ENCODE assay signal across 8 mouse cellular contexts in the genomic region with DNA sequence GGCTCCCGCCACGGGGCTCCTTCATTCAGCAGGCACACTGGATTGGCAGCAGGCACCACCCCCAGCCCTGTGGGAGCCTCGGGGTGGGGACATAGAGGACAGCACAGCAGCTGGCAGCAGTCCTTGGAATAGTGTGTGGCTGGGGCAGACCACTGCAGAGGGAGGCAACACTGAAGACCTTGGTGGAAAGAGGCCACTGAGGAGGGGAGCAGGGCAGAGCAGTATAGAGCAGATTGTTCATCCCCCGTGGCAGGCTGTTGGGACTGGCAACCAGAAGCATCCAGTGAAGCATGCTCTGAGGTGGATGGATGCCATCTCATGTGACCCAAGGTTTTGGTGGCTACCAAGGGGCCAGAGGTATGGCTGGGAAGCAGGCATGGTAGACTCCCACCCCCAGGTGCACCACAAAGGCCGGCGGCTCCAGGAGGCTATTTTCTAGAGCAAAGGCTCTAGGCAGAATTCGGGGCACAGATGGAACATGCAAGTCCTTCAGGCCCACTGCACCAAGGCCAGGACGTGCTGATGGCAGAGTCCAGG. TPM values are rescaled to one million over a fixed set of nuclear protein-coding genes. Genes with fewer than 3 reads are reported as not detected.
DNase-seq lines count a peak whose midpoint lies in the region; ATAC-seq and TF ChIP-seq lines count a peak whose summit lies in the region.

No protein-coding gene starts in this region.

- WGBS in embryonic facial prominence, embryonic 11.5 days: 76% methylated on average over 8 of the region's 8 CpGs
- 77% methylated on average over 8 of the region's 8 CpGs for WGBS in embryonic facial prominence, embryonic 10.5 days
- 57% methylated on average over 8 of the region's 8 CpGs for WGBS in lung, postnatal 0 days
- 43% methylated on average over 8 of the region's 8 CpGs for WGBS in forebrain, embryonic 16.5 days
- WGBS in midbrain, embryonic 16.5 days: 56% methylated on average over 8 of the region's 8 CpGs

- H3K27ac ChIP-seq in embryonic facial prominence, embryonic 11.5 days (replicated peaks; ENCODE audit: low read depth, low read length): no peak overlapping the region
- H3K27ac ChIP-seq in embryonic facial prominence, embryonic 10.5 days (replicated peaks): no peak overlapping the region
- no peak overlapping the region for H3K27ac ChIP-seq in lung, postnatal 0 days (ENCODE audit: low read length)
- H3K27ac ChIP-seq in forebrain, embryonic 16.5 days (ENCODE audit: low read length): peak overlapping the region; percentile 52
- no peak overlapping the region for H3K27ac ChIP-seq in midbrain, embryonic 16.5 days (ENCODE audit: low read length)

- H3K4me2 ChIP-seq in embryonic facial prominence, embryonic 11.5 days (ENCODE audit: low read depth, low read length): no peak overlapping the region
- H3K4me2 ChIP-seq in lung, postnatal 0 days (replicated peaks; ENCODE audit: low read depth, low read length): no peak overlapping the region
- peak overlapping the region; percentile 11; the same call in 1 of the 2 replicates for H3K4me2 ChIP-seq in forebrain, embryonic 16.5 days (ENCODE audit: low read length)
- no peak overlapping the region for H3K4me2 ChIP-seq in midbrain, embryonic 16.5 days (ENCODE audit: low read length)

- TF ChIP-seq EP300 in lung, postnatal 0 days (IDR thresholded peaks at IDR 0.05): no peak

- no peak overlapping the region for H3K9ac ChIP-seq in embryonic facial prominence, embryonic 11.5 days (replicated peaks; ENCODE audit: low read length)
- no peak overlapping the region for H3K9ac ChIP-seq in lung, postnatal 0 days (replicated peaks; ENCODE audit: low read depth)
- 0 out of 2 replicates have a peak overlapping the region, but pooled peaks have one; percentile 18 for H3K9ac ChIP-seq in forebrain, embryonic 16.5 days (replicated peaks; ENCODE audit: low read depth, low read length)
- H3K9ac ChIP-seq in midbrain, embryonic 16.5 days (ENCODE audit: low read depth, low read length): no peak overlapping the region; the same call in 1 of the 2 replicates

- ATAC-seq in embryonic facial prominence, embryonic 11.5 days (replicated peaks; ENCODE audit: insufficient number of reproducible peaks, low FRiP score, low TSS enrichment, low read depth): peak; percentile 44; the same call in 1 of the 2 replicates
- ATAC-seq in lung, postnatal 0 days: no peak; the same call in 1 of the 2 replicates
- peak; percentile 94 for ATAC-seq in forebrain, embryonic 16.5 days
- peak; percentile 66 for ATAC-seq in midbrain, embryonic 16.5 days

- no peaks in the 10 kb centered on the region for H3K4me1 ChIP-seq in embryonic facial prominence, embryonic 11.5 days (ENCODE audit: control insufficient read depth, insufficient read depth, low read length)
- H3K4me1 ChIP-seq in embryonic facial prominence, embryonic 10.5 days: peaks cover 26% of the 10 kb centered on the region
- H3K4me1 ChIP-seq in lung, postnatal 0 days (ENCODE audit: insufficient read depth, low read depth, low read length): peaks cover 15% of the 10 kb centered on the region
- H3K4me1 ChIP-seq in forebrain, embryonic 16.5 days (replicated peaks; ENCODE audit: control insufficient read depth, insufficient read depth, low read length): peaks cover 30% of the 10 kb centered on the region
- peaks cover 10% of the 10 kb centered on the region for H3K4me1 ChIP-seq in midbrain, embryonic 16.5 days (ENCODE audit: control insufficient read depth, insufficient read depth, low read length)

- no peaks in the 10 kb centered on the region for H3K9me3 ChIP-seq in embryonic facial prominence, embryonic 11.5 days (replicated peaks; ENCODE audit: control insufficient read depth, low read length)
- no peaks in the 10 kb centered on the region for H3K9me3 ChIP-seq in embryonic facial prominence, embryonic 10.5 days
- H3K9me3 ChIP-seq in lung, postnatal 0 days (ENCODE audit: low read length): no peaks in the 10 kb centered on the region
- H3K9me3 ChIP-seq in forebrain, embryonic 16.5 days (ENCODE audit: control insufficient read depth, low read length): no peaks in the 10 kb centered on the region
- H3K9me3 ChIP-seq in midbrain, embryonic 16.5 days (replicated peaks; ENCODE audit: control insufficient read depth, low read length, poor library complexity, severe bottlenecking): no peaks in the 10 kb centered on the region

- no peak for TF ChIP-seq CTCF in lung, postnatal 0 days (IDR thresholded peaks at IDR 0.05)

- no peaks in the 10 kb centered on the region for H3K27me3 ChIP-seq in embryonic facial prominence, embryonic 11.5 days (ENCODE audit: control insufficient read depth, insufficient read depth, low read length)
- no peaks in the 10 kb centered on the region for H3K27me3 ChIP-seq in embryonic facial prominence, embryonic 10.5 days (replicated peaks; ENCODE audit: low read depth, poor library complexity, severe bottlenecking)
- H3K27me3 ChIP-seq in lung, postnatal 0 days (replicated peaks; ENCODE audit: insufficient read depth, low read length): no peaks in the 10 kb centered on the region
- H3K27me3 ChIP-seq in forebrain, embryonic 16.5 days (replicated peaks; ENCODE audit: control insufficient read depth, insufficient read depth, low read length): no peaks in the 10 kb centered on the region
- no peaks in the 10 kb centered on the region for H3K27me3 ChIP-seq in midbrain, embryonic 16.5 days (ENCODE audit: control insufficient read depth, insufficient read depth, low read depth, low read length)

- no peaks in the 10 kb centered on the region for H3K36me3 ChIP-seq in embryonic facial prominence, embryonic 11.5 days (replicated peaks; ENCODE audit: control insufficient read depth, insufficient read depth, low read depth, low read length)
- peaks cover 27% of the 10 kb centered on the region for H3K36me3 ChIP-seq in embryonic facial prominence, embryonic 10.5 days (replicated peaks)
- no peaks in the 10 kb centered on the region for H3K36me3 ChIP-seq in lung, postnatal 0 days (ENCODE audit: insufficient read depth, low read length)
- no peaks in the 10 kb centered on the region for H3K36me3 ChIP-seq in forebrain, embryonic 16.5 days (ENCODE audit: control insufficient read depth, insufficient read depth)
- H3K36me3 ChIP-seq in midbrain, embryonic 16.5 days (ENCODE audit: control insufficient read depth, insufficient read depth, low read length): no peaks in the 10 kb centered on the region

- H3K4me3 ChIP-seq in embryonic facial prominence, embryonic 11.5 days (ENCODE audit: low read depth, low read length): no peak overlapping the region
- no peak overlapping the region for H3K4me3 ChIP-seq in embryonic facial prominence, embryonic 10.5 days
- H3K4me3 ChIP-seq in lung, postnatal 0 days (ENCODE audit: low read depth, low read length): no peak overlapping the region
- no peak overlapping the region for H3K4me3 ChIP-seq in forebrain, embryonic 16.5 days (replicated peaks; ENCODE audit: low read length)
- H3K4me3 ChIP-seq in midbrain, embryonic 16.5 days (ENCODE audit: low read depth, low read length): no peak overlapping the region

- no peak for DNase-seq in embryonic facial prominence, embryonic 11.5 days (ENCODE audit: low spot score)
- no peak for DNase-seq in embryonic facial prominence, embryonic 10.5 days (ENCODE audit: low spot score)
- DNase-seq in lung, postnatal 36 days: peak; percentile 42
- no peak for DNase-seq in lung, postnatal 0 days (ENCODE audit: low spot score)
- DNase-seq in embryo, embryonic 9.5 days (ENCODE audit: extremely low spot score): no peak
- no peak for DNase-seq in thymus, postnatal 36 days

RNA-seq across cellular contexts. Expression of gene Ppp1r37, which starts 20.7 kb away (rescaled TPM):
- 3.6 and 3.7 TPM in 2 replicates for polyA plus RNA-seq in embryonic facial prominence, embryonic 11.5 days (2014; fragmentation: Nextera tagmentation; extraction: Ambion mirVana)
- polyA plus RNA-seq in embryonic facial prominence, embryonic 10.5 days (2016; fragmentation: Nextera tagmentation; extraction: Ambion mirVana): 20.7 and 22.9 TPM in 2 replicates
- 19.1 and 20.3 TPM in 2 replicates for polyA plus RNA-seq in lung, postnatal 0 days (2015; fragmentation: Nextera tagmentation; extraction: Ambion mirVana)
- polyA plus RNA-seq in forebrain, embryonic 16.5 days (2015; fragmentation: Nextera tagmentation; extraction: Ambion mirVana): 31.9 and 38.8 TPM in 2 replicates
- 34.7 and 37.8 TPM in 2 replicates for polyA plus RNA-seq in midbrain, embryonic 16.5 days (2015; fragmentation: Nextera tagmentation; extraction: Ambion mirVana)

RNA-seq across cellular contexts. Expression of gene Nkpd1, which starts 24.6 kb away (rescaled TPM):
- polyA plus RNA-seq in embryonic facial prominence, embryonic 11.5 days (2014; fragmentation: Nextera tagmentation; extraction: Ambion mirVana): 0.08 TPM in 1 of 2 replicates, not detected in the other
- 0.17 and 0.19 TPM in 2 replicates for polyA plus RNA-seq in embryonic facial prominence, embryonic 10.5 days (2016; fragmentation: Nextera tagmentation; extraction: Ambion mirVana)
- polyA plus RNA-seq in lung, postnatal 0 days (2015; fragmentation: Nextera tagmentation; extraction: Ambion mirVana): 0.05 and 0.15 TPM in 2 replicates
- 0.81 and 0.90 TPM in 2 replicates for polyA plus RNA-seq in forebrain, embryonic 16.5 days (2015; fragmentation: Nextera tagmentation; extraction: Ambion mirVana)
- 0.88 and 0.92 TPM in 2 replicates for polyA plus RNA-seq in midbrain, embryonic 16.5 days (2015; fragmentation: Nextera tagmentation; extraction: Ambion mirVana)

RNA-seq across cellular contexts. Expression of gene Trappc6a, which starts 34.0 kb away (rescaled TPM):
- polyA plus RNA-seq in embryonic facial prominence, embryonic 11.5 days (2014; fragmentation: Nextera tagmentation; extraction: Ambion mirVana): 51.7 and 58.2 TPM in 2 replicates
- 72.6 and 73.9 TPM in 2 replicates for polyA plus RNA-seq in embryonic facial prominence, embryonic 10.5 days (2016; fragmentation: Nextera tagmentation; extraction: Ambion mirVana)
- 85.5 and 91.9 TPM in 2 replicates for polyA plus RNA-seq in lung, postnatal 0 days (2015; fragmentation: Nextera tagmentation; extraction: Ambion mirVana)
- 29.4 and 31.2 TPM in 2 replicates for polyA plus RNA-seq in forebrain, embryonic 16.5 days (2015; fragmentation: Nextera tagmentation; extraction: Ambion mirVana)
- polyA plus RNA-seq in midbrain, embryonic 16.5 days (2015; fragmentation: Nextera tagmentation; extraction: Ambion mirVana): 30.5 and 31.9 TPM in 2 replicates

RNA-seq across cellular contexts. Expression of gene Bloc1s3, which starts 34.1 kb away (rescaled TPM):
- polyA plus RNA-seq in embryonic facial prominence, embryonic 11.5 days (2014; fragmentation: Nextera tagmentation; extraction: Ambion mirVana): 2.3 and 2.6 TPM in 2 replicates
- polyA plus RNA-seq in embryonic facial prominence, embryonic 10.5 days (2016; fragmentation: Nextera tagmentation; extraction: Ambion mirVana): 1.9 TPM in 2 replicates
- polyA plus RNA-seq in lung, postnatal 0 days (2015; fragmentation: Nextera tagmentation; extraction: Ambion mirVana): 2.6 and 3.0 TPM in 2 replicates
- 3.7 and 4.9 TPM in 2 replicates for polyA plus RNA-seq in forebrain, embryonic 16.5 days (2015; fragmentation: Nextera tagmentation; extraction: Ambion mirVana)
- 3.9 and 4.2 TPM in 2 replicates for polyA plus RNA-seq in midbrain, embryonic 16.5 days (2015; fragmentation: Nextera tagmentation; extraction: Ambion mirVana)

RNA-seq across cellular contexts. Expression of gene Zfp296, which starts 34.9 kb away (rescaled TPM):
- polyA plus RNA-seq in embryonic facial prominence, embryonic 11.5 days (2014; fragmentation: Nextera tagmentation; extraction: Ambion mirVana): 0.22 and 0.31 TPM in 2 replicates
- 0.41 and 0.44 TPM in 2 replicates for polyA plus RNA-seq in embryonic facial prominence, embryonic 10.5 days (2016; fragmentation: Nextera tagmentation; extraction: Ambion mirVana)
- polyA plus RNA-seq in lung, postnatal 0 days (2015; fragmentation: Nextera tagmentation; extraction: Ambion mirVana): 0.76 and 0.88 TPM in 2 replicates
- polyA plus RNA-seq in forebrain, embryonic 16.5 days (2015; fragmentation: Nextera tagmentation; extraction: Ambion mirVana): 0.26 TPM in 1 of 2 replicates, not detected in the other
- 0.11 and 0.14 TPM in 2 replicates for polyA plus RNA-seq in midbrain, embryonic 16.5 days (2015; fragmentation: Nextera tagmentation; extraction: Ambion mirVana)
